Mouse (Mus musculus): ENCODE data around the gene Rbmx2. TPM values are rescaled to one million over a fixed set of nuclear protein-coding genes. Genes with fewer than 3 reads are reported as not detected.

The Rbmx2 gene
- polyA plus RNA-seq (2015; fragmentation: Nextera tagmentation; extraction: Ambion mirVana), result 19.9 and 20.7 TPM in 2 replicates

DNA sequence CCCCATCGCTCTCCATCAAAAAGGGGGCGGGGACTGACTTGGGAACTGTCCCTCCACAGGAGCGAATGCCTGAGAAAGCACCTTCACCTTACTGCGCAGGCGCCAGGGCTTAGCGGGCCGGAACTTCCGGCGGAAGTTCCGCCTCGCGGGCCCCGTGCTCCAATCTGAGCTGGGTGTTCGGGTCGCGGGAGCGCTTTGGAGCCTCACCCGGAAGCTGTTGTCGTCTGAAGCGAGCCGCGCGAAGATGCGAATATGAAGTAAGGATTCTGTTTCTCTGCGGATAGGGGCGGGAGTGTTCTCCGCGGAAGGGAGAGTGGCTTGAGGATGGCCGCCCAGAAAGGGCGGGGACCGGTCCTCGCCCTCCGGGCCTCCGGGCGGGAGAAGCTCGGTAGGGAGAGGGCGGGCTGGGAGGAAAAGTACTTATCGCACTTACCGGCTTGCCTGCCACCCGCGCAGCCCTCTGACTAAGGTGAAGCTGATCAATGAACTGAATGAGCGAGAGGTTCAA is at the start of gene Rbmx2:
Gene Rbmx2, plus strand, starts transcription at position 141 of the 508 bp plus-strand sequence.
- Histone ChIP-seq H3K27ac (replicated peaks) (peak within 1 kb of the TSS; percentile 63; the same call in 1 of the 2 replicates), H3K36me3 (no peaks in the 10 kb centered on the region)

GRCm38 (mm10) chrX:48666807-48667206 is 28.0 kb upstream of the Rbmx2 start:
- 24% methylated on average over 6 of the region's 6 CpGs for WGBS
- no peak overlapping the region for H3K4me2 ChIP-seq
- H3K27me3 ChIP-seq (replicated peaks), result no peaks in the 10 kb centered on the region
- H3K27ac ChIP-seq (replicated peaks), result no peak overlapping the region
- no peaks in the 10 kb centered on the region for H3K36me3 ChIP-seq
- H3K9me3 ChIP-seq (replicated peaks), result no peaks in the 10 kb centered on the region
- ATAC-seq (ENCODE audit: low FRiP score), result 0 out of 2 replicates have a peak, but pooled peaks have one; percentile 41
- H3K9ac ChIP-seq (replicated peaks), result no peak overlapping the region
- no peak overlapping the region for H3K4me3 ChIP-seq (replicated peaks)
- no peaks in the 10 kb centered on the region for H3K4me1 ChIP-seq

More for the DNA sequence above, at the start of gene Rbmx2:
- Histone ChIP-seq H3K4me1 (peaks cover 6% of the 10 kb centered on the region), H3K4me3 (replicated peaks) (peak within 1 kb of the TSS; percentile 58), H3K27me3 (replicated peaks) (no peaks in the 10 kb centered on the region), H3K4me2 (peak within 1 kb of the TSS; percentile 57), H3K9me3 (replicated peaks) (no peaks in the 10 kb centered on the region), H3K9ac (replicated peaks) (peak within 1 kb of the TSS; percentile 47)
- WGBS, result 18% methylated on average over 41 of the region's 42 CpGs
- peak; percentile 99 for ATAC-seq (ENCODE audit: low FRiP score)

GRCm38 (mm10) chrX:48669588-48669987 is 25.2 kb upstream of the Rbmx2 start:
- no peaks in the 10 kb centered on the region for H3K36me3 ChIP-seq
- no peak overlapping the region for H3K4me2 ChIP-seq
- 73% methylated on average over 3 of the region's 3 CpGs for WGBS
- H3K27ac ChIP-seq (replicated peaks), result no peak overlapping the region
- H3K27me3 ChIP-seq (replicated peaks), result no peaks in the 10 kb centered on the region
- no peak overlapping the region for H3K9ac ChIP-seq (replicated peaks)
- H3K4me1 ChIP-seq, result no peaks in the 10 kb centered on the region
- H3K9me3 ChIP-seq (replicated peaks), result no peaks in the 10 kb centered on the region
- no peak overlapping the region for H3K4me3 ChIP-seq (replicated peaks)
- ATAC-seq (ENCODE audit: low FRiP score), result no peak

GRCm38 (mm10) chrX:48671714-48672113 is 23.1 kb upstream of the Rbmx2 start:
- Histone ChIP-seq H3K27me3 (replicated peaks) (no peaks in the 10 kb centered on the region), H3K36me3 (no peaks in the 10 kb centered on the region), H3K4me2 (no peak overlapping the region), H3K27ac (replicated peaks) (no peak overlapping the region), H3K4me3 (replicated peaks) (no peak overlapping the region), H3K9ac (replicated peaks) (no peak overlapping the region), H3K4me1 (no peaks in the 10 kb centered on the region), H3K9me3 (replicated peaks) (no peaks in the 10 kb centered on the region)
- ATAC-seq (ENCODE audit: low FRiP score), result no peak
- 80% methylated on average over 3 of the region's 3 CpGs for WGBS

DNA sequence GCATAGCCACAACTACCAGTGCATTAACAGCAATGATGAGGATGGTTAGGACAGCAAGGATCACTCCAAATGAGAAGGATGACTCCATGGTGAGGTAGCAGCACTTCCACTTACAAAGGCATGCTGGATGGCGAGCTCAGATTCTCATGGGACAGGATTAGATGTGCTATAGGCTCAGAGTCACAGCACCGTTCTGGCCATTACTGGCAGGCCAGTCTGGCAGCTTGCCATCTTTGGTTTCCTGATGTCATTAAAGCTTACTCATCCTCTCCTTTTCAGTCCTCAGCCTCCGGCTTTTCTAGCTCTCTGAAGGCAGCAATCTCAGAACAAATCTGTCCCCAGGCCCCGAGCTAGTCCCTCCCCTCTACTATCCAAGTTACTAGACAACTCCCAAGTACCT is 20.6 kb upstream of the Rbmx2 start, which contains the start of gene Gpr119:
Gene Gpr119, minus strand, starts transcription at position 308 of the 400 bp plus-strand sequence.
- whole genome bisulfite sequencing, result 59% methylated on average over 4 of the region's 4 CpGs
- Histone ChIP-seq H3K27ac (replicated peaks) (no peak within 1 kb of the TSS), H3K4me3 (replicated peaks) (no peak within 1 kb of the TSS), H3K4me1 (no peaks in the 10 kb centered on the region), H3K4me2 (no peak within 1 kb of the TSS), H3K9ac (replicated peaks) (no peak within 1 kb of the TSS), H3K9me3 (replicated peaks) (no peaks in the 10 kb centered on the region), H3K36me3 (no peaks in the 10 kb centered on the region), H3K27me3 (replicated peaks) (no peaks in the 10 kb centered on the region)
- no peak for ATAC-seq (ENCODE audit: low FRiP score)

DNA sequence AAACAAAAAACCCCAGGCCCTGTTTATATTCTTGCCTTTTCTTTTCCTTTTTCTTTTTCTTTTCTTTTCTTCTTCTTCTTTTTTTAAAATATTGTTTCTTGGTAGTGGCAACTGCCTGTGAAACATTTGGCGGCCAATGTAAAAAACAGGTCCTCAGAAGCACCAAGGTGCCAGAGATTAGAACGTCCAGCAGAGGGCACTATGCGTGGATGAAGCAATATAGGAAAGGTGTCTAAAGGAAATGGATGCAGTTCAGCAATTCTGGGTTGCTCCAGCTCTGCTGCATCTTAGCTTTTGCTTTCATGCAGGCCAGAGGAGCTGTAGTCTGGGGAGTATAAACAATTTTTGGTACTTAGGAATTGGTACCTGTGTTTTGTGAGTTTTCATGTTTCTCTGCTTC is 11.4 kb upstream of the Rbmx2 start:
- Histone ChIP-seq H3K9ac (replicated peaks) (no peak overlapping the region), H3K4me3 (replicated peaks) (no peak overlapping the region), H3K4me1 (no peaks in the 10 kb centered on the region), H3K36me3 (no peaks in the 10 kb centered on the region), H3K27ac (replicated peaks) (no peak overlapping the region), H3K4me2 (no peak overlapping the region), H3K9me3 (replicated peaks) (no peaks in the 10 kb centered on the region), H3K27me3 (replicated peaks) (no peaks in the 10 kb centered on the region)
- WGBS, result 21% methylated on average over 3 of the region's 3 CpGs
- ATAC-seq (ENCODE audit: low FRiP score), result no peak

GRCm38 (mm10) chrX:48683857-48684256 is 10.9 kb upstream of the Rbmx2 start:
- 78% methylated on average over 5 of the region's 5 CpGs for WGBS
- no peaks in the 10 kb centered on the region for H3K27me3 ChIP-seq (replicated peaks)
- no peaks in the 10 kb centered on the region for H3K9me3 ChIP-seq (replicated peaks)
- H3K27ac ChIP-seq (replicated peaks), result no peak overlapping the region
- ATAC-seq (ENCODE audit: low FRiP score), result no peak
- H3K4me1 ChIP-seq, result no peaks in the 10 kb centered on the region
- no peak overlapping the region for H3K4me3 ChIP-seq (replicated peaks)
- no peak overlapping the region for H3K4me2 ChIP-seq
- no peaks in the 10 kb centered on the region for H3K36me3 ChIP-seq
- no peak overlapping the region for H3K9ac ChIP-seq (replicated peaks)

DNA sequence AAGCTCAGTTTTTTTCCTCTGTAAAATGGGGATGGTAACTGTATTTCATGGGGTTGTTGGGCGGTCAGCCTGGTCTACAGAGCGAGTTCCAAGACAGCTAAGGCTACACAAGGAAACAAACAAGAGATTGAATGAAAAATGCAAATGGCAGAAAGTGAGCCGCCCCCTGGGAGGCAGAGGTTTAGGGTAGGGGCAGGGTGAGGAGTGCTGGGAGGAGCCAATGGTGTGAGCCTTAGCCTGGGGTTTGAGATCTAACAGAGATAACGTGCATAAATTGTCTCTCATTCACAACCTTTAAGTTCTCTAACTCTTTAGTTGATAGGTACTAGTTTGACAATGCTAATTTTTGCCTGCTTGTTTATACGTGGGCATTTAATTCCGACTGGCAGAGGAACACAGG is 344 bp upstream of the Rbmx2 start:
- peaks cover 6% of the 10 kb centered on the region for H3K4me1 ChIP-seq
- H3K4me2 ChIP-seq, result peak overlapping the region; percentile 57
- ATAC-seq (ENCODE audit: low FRiP score), result peak; percentile 90
- H3K27me3 ChIP-seq (replicated peaks), result no peaks in the 10 kb centered on the region
- no peaks in the 10 kb centered on the region for H3K9me3 ChIP-seq (replicated peaks)
- no peaks in the 10 kb centered on the region for H3K36me3 ChIP-seq
- H3K9ac ChIP-seq (replicated peaks), result peak overlapping the region; percentile 30; the same call in 1 of the 2 replicates
- 14% methylated on average over 6 of the region's 6 CpGs for WGBS
- H3K4me3 ChIP-seq (replicated peaks), result peak overlapping the region; percentile 58
- peak overlapping the region; percentile 63; the same call in 1 of the 2 replicates for H3K27ac ChIP-seq (replicated peaks)

- Histone ChIP-seq H3K4me2 (no peak overlapping the region), H3K27me3 (replicated peaks) (no peaks in the 10 kb centered on the region), H3K4me1 (no peaks in the 10 kb centered on the region), H3K9ac (replicated peaks) (no peak overlapping the region), H3K27ac (replicated peaks) (no peak overlapping the region), H3K9me3 (replicated peaks) (no peaks in the 10 kb centered on the region), H3K36me3 (peaks cover 9% of the 10 kb centered on the region; the same call in 1 of the 2 replicates), H3K4me3 (replicated peaks) (no peak overlapping the region)
- ATAC-seq (ENCODE audit: low FRiP score), result no peak
- 90% methylated on average over 10 of the region's 10 CpGs for WGBS
These were observed 14.9 kb downstream of the Rbmx2 start for GRCm38 (mm10) chrX:48709701-48710100.

DNA sequence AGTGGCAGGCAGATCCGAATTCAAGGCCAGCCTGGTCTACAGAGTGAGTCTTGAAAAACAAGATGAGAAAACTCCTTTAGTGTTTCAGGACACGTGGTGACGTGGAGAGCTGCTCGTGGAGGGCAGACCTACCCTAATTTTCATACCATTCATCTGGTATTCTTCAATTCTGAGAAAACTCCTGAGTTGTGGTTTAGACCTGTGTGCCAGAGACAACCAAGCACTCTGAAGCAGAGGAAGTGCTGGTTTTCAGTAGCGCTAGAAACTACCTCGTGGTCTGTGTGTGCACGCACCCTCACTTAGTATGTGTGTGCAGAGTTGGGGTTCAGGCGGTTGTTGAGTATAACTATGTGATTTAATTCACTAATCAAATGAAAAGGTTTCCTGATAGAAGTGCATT is 18.0 kb downstream of the Rbmx2 start:
- no peaks in the 10 kb centered on the region for H3K9me3 ChIP-seq (replicated peaks)
- no peaks in the 10 kb centered on the region for H3K27me3 ChIP-seq (replicated peaks)
- no peak overlapping the region for H3K4me2 ChIP-seq
- no peak overlapping the region for H3K27ac ChIP-seq (replicated peaks)
- H3K9ac ChIP-seq (replicated peaks), result no peak overlapping the region
- peaks cover 9% of the 10 kb centered on the region; the same call in 1 of the 2 replicates for H3K36me3 ChIP-seq
- no peak for ATAC-seq (ENCODE audit: low FRiP score)
- no peak overlapping the region for H3K4me3 ChIP-seq (replicated peaks)
- no peaks in the 10 kb centered on the region for H3K4me1 ChIP-seq
- 89% methylated on average over 8 of the region's 8 CpGs for WGBS

DNA sequence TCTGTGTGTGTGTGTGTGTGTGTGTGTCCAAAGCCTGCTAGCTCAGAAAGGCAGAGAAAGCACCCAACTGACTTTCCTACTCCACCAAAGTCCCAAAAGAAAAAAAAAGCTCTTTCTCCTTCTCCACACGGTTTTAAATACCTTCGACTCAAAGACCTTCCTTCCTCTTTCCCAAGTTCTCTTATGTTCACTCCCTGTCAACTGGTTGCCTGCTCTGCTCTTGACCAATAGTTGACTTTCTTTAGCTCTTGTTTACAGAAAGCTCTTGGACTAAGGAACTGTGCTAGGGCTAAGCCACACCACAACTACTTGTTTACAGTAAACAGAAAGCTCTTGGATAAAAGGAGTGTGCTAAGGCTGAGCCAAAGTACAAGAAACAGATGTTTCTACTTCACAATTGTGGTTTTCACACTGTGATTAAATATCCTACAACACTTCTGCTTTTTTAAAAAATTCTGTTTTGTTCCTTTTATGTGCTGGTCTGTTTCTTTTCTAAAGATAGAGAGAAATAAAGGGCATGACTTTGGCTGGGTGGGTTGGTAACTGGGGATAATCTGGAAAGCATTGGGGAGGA is 60.0 kb downstream of the Rbmx2 start:
- ATAC-seq (ENCODE audit: low FRiP score), result no peak
- Histone ChIP-seq H3K27ac (replicated peaks) (no peak overlapping the region), H3K9me3 (replicated peaks) (no peaks in the 10 kb centered on the region), H3K4me1 (no peaks in the 10 kb centered on the region), H3K4me2 (no peak overlapping the region), H3K27me3 (replicated peaks) (no peaks in the 10 kb centered on the region), H3K36me3 (no peaks in the 10 kb centered on the region), H3K4me3 (replicated peaks) (no peak overlapping the region), H3K9ac (replicated peaks) (no peak overlapping the region)
- 71% methylated on average over 2 of the region's 2 CpGs for whole genome bisulfite sequencing
